Comparison of ENCODE assay signal across 29 mouse cellular contexts in the genomic region with DNA sequence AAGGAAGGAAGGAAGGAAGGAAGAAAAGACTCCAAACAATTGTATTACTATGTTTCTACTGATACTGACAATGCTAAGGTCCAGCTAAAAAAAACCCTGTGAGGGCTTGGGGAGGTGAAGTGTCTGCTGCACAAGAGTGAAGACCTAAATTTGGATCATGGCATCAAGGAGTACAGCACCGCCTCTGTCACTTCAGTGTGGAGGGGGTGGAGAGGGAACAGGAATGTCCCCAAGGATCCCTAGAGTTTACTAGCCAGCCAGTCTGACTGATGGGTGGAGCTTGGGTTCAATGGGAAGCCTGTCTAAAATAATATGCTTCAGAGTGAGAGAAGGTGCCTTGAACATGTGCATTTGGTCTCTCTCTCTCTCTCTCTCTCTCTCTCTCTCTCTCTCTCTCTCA. TPM values are rescaled to one million over a fixed set of nuclear protein-coding genes. Genes with fewer than 3 reads are reported as not detected.
A peak's percentile ranks its signal among the peaks of the same experiment; 100 is the strongest.
DNase-seq lines count a peak whose midpoint lies in the region; ATAC-seq lines count a peak whose summit lies in the region.
"Had no signal": no experiment of that assay in that cellular context is flagged by ENCODE, and none has a peak within 500 bp of the region (broad histone marks: within the 10 kb centered on the region; RNA-seq: fewer than 3 reads in every experiment).

No protein-coding gene starts in this region.

- H3K4me3 ChIP-seq in heart, embryonic 14.5 days (ENCODE audit: control insufficient read depth in 1 of 2, insufficient read depth in 1 of 2, low read depth in 1 of 2, low read length in 2 of 2): no peak overlapping the region
- H3K4me3 ChIP-seq: embryonic facial prominence, embryonic 13.5 days; erythroblast, embryonic 14.5 days; hindbrain, embryonic 15.5 days; intestine, embryonic 15.5 days; left cerebral cortex, adult 2 months; liver, embryonic 15.5 days; lung, embryonic 15.5 days; neural tube, embryonic 15.5 days had no signal

- WGBS in heart, embryonic 14.5 days: 18% methylated on average over 1 of the region's 1 CpGs

- H3K27me3 ChIP-seq in heart, embryonic 14.5 days (ENCODE audit: control insufficient read depth, insufficient read depth, low read length): no peaks in the 10 kb centered on the region
- H3K27me3 ChIP-seq: embryonic facial prominence, embryonic 13.5 days; hindbrain, embryonic 15.5 days; intestine, embryonic 15.5 days; liver, embryonic 15.5 days; lung, embryonic 15.5 days; neural tube, embryonic 15.5 days had no signal

- intact Hi-C loops in heart, postnatal 14 days (cut with DNase I): no loop called here
- intact Hi-C loops in left cerebral cortex, postnatal 4 days (cut with DNase I): no loop called here

- no peaks in the 10 kb centered on the region for H3K9me3 ChIP-seq in heart, embryonic 14.5 days (ENCODE audit: control insufficient read depth, low read length)
- H3K9me3 ChIP-seq: embryonic facial prominence, embryonic 13.5 days; hindbrain, embryonic 15.5 days; intestine, embryonic 15.5 days; liver, embryonic 15.5 days; lung, embryonic 15.5 days; neural tube, embryonic 15.5 days had no signal

- H3K36me3 ChIP-seq in heart, embryonic 14.5 days (ENCODE audit: control insufficient read depth, insufficient read depth, low read length): no peaks in the 10 kb centered on the region
- H3K36me3 ChIP-seq: embryonic facial prominence, embryonic 13.5 days; hindbrain, embryonic 15.5 days; intestine, embryonic 15.5 days; liver, embryonic 15.5 days; lung, embryonic 15.5 days; neural tube, embryonic 15.5 days had no signal

- peaks cover 18 to 34% of the 10 kb centered on the region in 2 experiments for H3K4me1 ChIP-seq in heart, embryonic 14.5 days (ENCODE audit: control insufficient read depth in 2 of 2, insufficient read depth in 2 of 2, low read length in 2 of 2)
- H3K4me1 ChIP-seq: hindbrain, embryonic 15.5 days; intestine, embryonic 15.5 days; liver, embryonic 15.5 days; lung, embryonic 15.5 days; neural tube, embryonic 15.5 days had no signal

- peak; percentile 81 for ATAC-seq in heart, embryonic 14.5 days (ENCODE audit: insufficient number of reproducible peaks, insufficient read depth, low FRiP score, low read depth)
- ATAC-seq in megakaryocyte-erythroid progenitor cell, adult 5-6 weeks (replicated peaks; ENCODE audit: low FRiP score, low TSS enrichment, poor library complexity, severe bottlenecking): no peak
- ATAC-seq: CD4-positive, CD25-positive, alpha-beta regulatory T cell, adult 4 months; forebrain, embryonic 14.5 days; intestine, embryonic 15.5 days had no signal

- peak overlapping the region; percentile 60 for H3K9ac ChIP-seq in heart, embryonic 14.5 days (ENCODE audit: low read length)
- H3K9ac ChIP-seq: embryonic facial prominence, embryonic 13.5 days; hindbrain, embryonic 15.5 days; intestine, embryonic 15.5 days; liver, embryonic 15.5 days; lung, embryonic 15.5 days; neural tube, embryonic 15.5 days had no signal

- peak overlapping the region; percentile 86 to 90 for H3K27ac ChIP-seq in heart, embryonic 14.5 days (replicated peaks in 1 of 2; ENCODE audit: control insufficient read depth in 1 of 2, insufficient read depth in 1 of 2, low read depth in 2 of 2, low read length in 2 of 2)
- H3K27ac ChIP-seq: embryonic facial prominence, embryonic 13.5 days; hindbrain, embryonic 15.5 days; intestine, embryonic 15.5 days; left cerebral cortex, adult 2 months; liver, embryonic 15.5 days; lung, embryonic 15.5 days; neural tube, embryonic 15.5 days had no signal

- peak overlapping the region; percentile 47 for H3K4me2 ChIP-seq in heart, embryonic 14.5 days (ENCODE audit: low read length)
- H3K4me2 ChIP-seq: embryonic facial prominence, embryonic 13.5 days; hindbrain, embryonic 15.5 days; intestine, embryonic 15.5 days; liver, embryonic 15.5 days; lung, embryonic 15.5 days; midbrain, embryonic 11.5 days; neural tube, embryonic 15.5 days had no signal

- DNase-seq in heart, adult 11 months: peak; percentile 94
- no peak for DNase-seq in heart, postnatal 14 days
- peak; percentile 33 for DNase-seq in heart, adult 8-10 months (ENCODE audit: low spot score)
- peak; percentile 21 for DNase-seq in heart, postnatal 4 days
- no peak for DNase-seq in left cerebral cortex, postnatal 4 days
- DNase-seq in lung, postnatal 14 days: no peak
- DNase-seq: adrenal gland, postnatal 14 days; cerebellum, adult 2 months; cerebellum, postnatal 25 days; embryo, embryonic 11 days; gastrocnemius, postnatal 14 days; kidney, adult 8-10 months; kidney, postnatal 10 days; liver; right cerebral cortex, postnatal 14 days; thymus, postnatal 14 days had no signal

RNA-seq across cellular contexts. Expression of a gene that starts 6.9 kb away (rescaled TPM):
- total RNA-seq in heart, postnatal 14 days (2021): 10 to 100 TPM; 81.7 to 82.4 TPM
- 100 to 1,000 TPM in 1 of 4 experiments, 10 to 100 TPM in 3; 63.8 to 106 (median 80.1) TPM for total RNA-seq in heart, adult 8-10 months (2022)
- polyA plus RNA-seq in heart, embryonic 14.5 days (2014; fragmentation: Nextera tagmentation; extraction: Ambion mirVana): 265 and 287 TPM in 2 replicates
- total RNA-seq in heart, postnatal 4 days (2021): 100 to 1,000 TPM in 1 of 2 experiments, 10 to 100 TPM in 1; 92.4 to 102 TPM
- 91.4 and 188 TPM in 2 replicates for total RNA-seq in megakaryocyte-erythroid progenitor cell, adult 5-6 weeks (2014; fragmentation: Nextera tagmentation)
- 427 and 618 TPM in 2 replicates for total RNA-seq in megakaryocyte-erythroid progenitor cell, adult 5-6 weeks (2017)
- 10 to 100 TPM; 97.4 to 99.3 TPM for total RNA-seq in left cerebral cortex, postnatal 4 days (2021)

RNA-seq across cellular contexts. Expression of a gene that starts 10.9 kb away (rescaled TPM):
- total RNA-seq in heart, postnatal 14 days (2021): 100 to 1,000 TPM; 129 to 138 TPM
- total RNA-seq in heart, adult 8-10 months (2022): 100 to 1,000 TPM in 2 of 4 experiments, 10 to 100 TPM in 2; 92.8 to 123 (median 107) TPM
- 83.1 and 92.4 TPM in 2 replicates for polyA plus RNA-seq in heart, embryonic 14.5 days (2014; fragmentation: Nextera tagmentation; extraction: Ambion mirVana)
- 100 to 1,000 TPM; 152 to 174 TPM for total RNA-seq in heart, postnatal 4 days (2021)
- 278 and 316 TPM in 2 replicates for total RNA-seq in megakaryocyte-erythroid progenitor cell, adult 5-6 weeks (2014; fragmentation: Nextera tagmentation)
- 133 and 217 TPM in 2 replicates for total RNA-seq in megakaryocyte-erythroid progenitor cell, adult 5-6 weeks (2017)
- 100 to 1,000 TPM; 156 to 167 TPM for total RNA-seq in left cerebral cortex, postnatal 4 days (2021)

RNA-seq across cellular contexts. Expression of a gene that starts 35.1 kb away (rescaled TPM):
- total RNA-seq in heart, postnatal 14 days (2021): 10 to 100 TPM in 1 of 2 experiments, 1 to 10 TPM in 1; 9.9 to 12.0 TPM
- total RNA-seq in heart, adult 8-10 months (2022): 10 to 100 TPM; 11.2 to 13.5 (median 12.4) TPM
- 12.1 and 12.9 TPM in 2 replicates for polyA plus RNA-seq in heart, embryonic 14.5 days (2014; fragmentation: Nextera tagmentation; extraction: Ambion mirVana)
- 1 to 10 TPM; 7.5 to 7.9 TPM for total RNA-seq in heart, postnatal 4 days (2021)
- 10.0 and 13.4 TPM in 2 replicates for total RNA-seq in megakaryocyte-erythroid progenitor cell, adult 5-6 weeks (2014; fragmentation: Nextera tagmentation)
- 6.2 and 13.1 TPM in 2 replicates for total RNA-seq in megakaryocyte-erythroid progenitor cell, adult 5-6 weeks (2017)
- 10 to 100 TPM; 42.5 to 43.2 TPM for total RNA-seq in left cerebral cortex, postnatal 4 days (2021)

Comparison
In these comparisons a context has a peak if more than half of its experiments do, and no peak if none do; other contexts are left out.
1. DNase-seq: peak in heart, adult 11 months (single experiment), heart, adult 8-10 months (single experiment) and heart, postnatal 4 days (single experiment); none in heart, postnatal 14 days (0 of 2), left cerebral cortex, postnatal 4 days (single experiment) and lung, postnatal 14 days (single experiment).